Mouse (Mus musculus) MEL (cell line): ENCODE data around the gene Ascc3. TPM values are rescaled to one million over a fixed set of nuclear protein-coding genes. Genes with fewer than 3 reads are reported as not detected.

Experiments
- DNase-seq: peaks from one replicate; pipeline ENCODE4 v3.0.0; 2011; ENCODE audit warnings: low read depth, low spot score
- H3K27ac ChIP-seq: 2 replicates; pipeline ENCODE4 v1.5.1; 2012; ENCODE audit warnings: low read depth, mild to moderate bottlenecking, control low read depth, low read length, moderate library complexity; ENCODE audit not compliant: control insufficient read depth
- H3K27me3 ChIP-seq, 2 experiments: fragments of 150-350 bp in 1 of 2; sonication (generic) in 1 of 2; 2 replicates each; pipeline ENCODE4 v1.6.1; 2012; ENCODE audit warnings: low read length in 2 of 2, mild to moderate bottlenecking in 2 of 2, improper control_type of control experiment in 1 of 2, moderate library complexity in 1 of 2; ENCODE audit not compliant: insufficient read depth in 2 of 2, control insufficient read depth in 1 of 2
- H3K36me3 ChIP-seq, 2 experiments: 2 replicates each; pipeline ENCODE4 v1.6.1; 2012 to 2014; ENCODE audit warnings: low read length in 2 of 2, improper control_type of control experiment in 1 of 2, inconsistent platforms in 1 of 2, mild to moderate bottlenecking in 1 of 2; ENCODE audit not compliant: insufficient read depth in 2 of 2, control insufficient read depth in 1 of 2
- H3K4me1 ChIP-seq, 2 experiments: fragments of 150-350 bp in 1 of 2; sonication (generic) in 1 of 2; 2 replicates each; pipeline ENCODE4 v1.6.1; 2012; ENCODE audit warnings: low read length in 2 of 2, improper control_type of control experiment in 1 of 2, mild to moderate bottlenecking in 1 of 2; ENCODE audit not compliant: insufficient read depth in 2 of 2, control insufficient read depth in 1 of 2
- H3K4me3 ChIP-seq, 2 experiments: fragments of 150-350 bp in 1 of 2; sonication (generic) in 1 of 2; 2 replicates each; pipeline ENCODE4 v1.5.1; 2012; ENCODE audit warnings: low read depth in 2 of 2, low read length in 2 of 2, mild to moderate bottlenecking in 2 of 2, moderate library complexity in 2 of 2, control low read depth in 1 of 2, improper control_type of control experiment in 1 of 2; ENCODE audit not compliant: control insufficient read depth in 1 of 2, insufficient read depth in 1 of 2
- H3K79me2 ChIP-seq: 2 replicates; pipeline ENCODE4 v1.6.1; 2012; ENCODE audit warnings: mild to moderate bottlenecking, low read length, moderate library complexity; ENCODE audit not compliant: control insufficient read depth, poor library complexity, insufficient read depth
- H3K9ac ChIP-seq: 2 replicates; pipeline ENCODE4 v1.6.1; 2012; ENCODE audit warnings: low read depth, mild to moderate bottlenecking, control low read depth, low read length, moderate library complexity; ENCODE audit not compliant: control insufficient read depth, poor library complexity, severe bottlenecking
- H3K9me3 ChIP-seq: fragments of 150-350 bp; sonication (generic); replicated peaks from 2 replicates; pipeline ENCODE4 v1.6.1; 2012; ENCODE audit warnings: mild to moderate bottlenecking, low read length, improper control_type of control experiment, moderate library complexity; ENCODE audit not compliant: insufficient read depth
- CHD1 ChIP-seq: IDR thresholded peaks from 2 replicates; pipeline ENCODE4 v1.6.1; 2012; ENCODE audit warnings: low read depth, mild to moderate bottlenecking, inconsistent platforms, low read length, improper control_type of control experiment
- ELF1 ChIP-seq: IDR thresholded peaks from 2 replicates; pipeline ENCODE4 v1.6.1; 2014; ENCODE audit warnings: low read depth, mild to moderate bottlenecking, inconsistent platforms, low read length, improper control_type of control experiment, moderate library complexity
- EP300 ChIP-seq, 2 experiments: IDR thresholded peaks; 2 replicates each; pipeline ENCODE4 v1.6.1; 2011; ENCODE audit warnings: improper control_type of control experiment in 2 of 2, low read length in 2 of 2, low read depth in 1 of 2, mild to moderate bottlenecking in 1 of 2
- ETS1 ChIP-seq: IDR thresholded peaks from 2 replicates; pipeline ENCODE4 v1.6.1; 2012; ENCODE audit warnings: low read depth, mild to moderate bottlenecking, inconsistent platforms, low read length, improper control_type of control experiment, moderate library complexity
- GATA1 ChIP-seq: IDR thresholded peaks from 2 replicates; pipeline ENCODE4 v1.6.1; 2011; ENCODE audit warnings: low read depth, low read length, improper control_type of control experiment
- HCFC1 ChIP-seq: IDR thresholded peaks from 2 replicates; pipeline ENCODE4 v1.6.1; 2012; ENCODE audit warnings: low read depth, mild to moderate bottlenecking, inconsistent platforms, low read length, improper control_type of control experiment, moderate library complexity
- MAFK ChIP-seq: IDR thresholded peaks from 2 replicates; pipeline ENCODE4 v1.6.1; 2011; ENCODE audit warnings: low read depth, mild to moderate bottlenecking, low read length, improper control_type of control experiment, borderline replicate concordance
- MAX ChIP-seq: IDR thresholded peaks from 2 replicates; pipeline ENCODE4 v1.6.1; 2011; ENCODE audit warnings: low read length, improper control_type of control experiment
- MEF2A ChIP-seq: IDR thresholded peaks from 2 replicates; pipeline ENCODE4 v1.6.1; 2014; ENCODE audit warnings: low read depth, mild to moderate bottlenecking, inconsistent platforms, low read length, improper control_type of control experiment; ENCODE audit not compliant: poor library complexity, insufficient replicate concordance, severe bottlenecking; ENCODE audit errors: extremely low read depth
- MXI1 ChIP-seq: IDR thresholded peaks from 2 replicates; pipeline ENCODE4 v1.6.1; 2011; ENCODE audit warnings: mild to moderate bottlenecking, low read depth, low read length, improper control_type of control experiment
- MYB ChIP-seq: IDR thresholded peaks from 2 replicates; pipeline ENCODE4 v1.6.1; 2011; ENCODE audit warnings: mild to moderate bottlenecking, low read depth, low read length, improper control_type of control experiment
- NELFE ChIP-seq: IDR thresholded peaks from 2 replicates; pipeline ENCODE4 v1.6.1; 2011; ENCODE audit warnings: low read depth, low read length, improper control_type of control experiment
- NRF1 ChIP-seq: IDR thresholded peaks from 2 replicates; pipeline ENCODE4 v1.6.1; 2014; ENCODE audit warnings: low read depth, mild to moderate bottlenecking, inconsistent platforms, low read length, improper control_type of control experiment, moderate library complexity; ENCODE audit not compliant: poor library complexity, insufficient read depth, severe bottlenecking
- POLR2AphosphoS2 ChIP-seq: IDR thresholded peaks from 2 replicates; pipeline ENCODE4 v1.6.1; 2011; ENCODE audit warnings: low read length, improper control_type of control experiment
- POLR2AphosphoS5 ChIP-seq: IDR thresholded peaks from 2 replicates; pipeline ENCODE4 v1.6.1; 2012; ENCODE audit warnings: low read depth, borderline replicate concordance, mild to moderate bottlenecking, inconsistent platforms, low read length, moderate library complexity, mixed read lengths
- TBP ChIP-seq: IDR thresholded peaks from 2 replicates; pipeline ENCODE4 v1.8.0; 2011; ENCODE audit warnings: low read depth, low read length, improper control_type of control experiment
- UBTF ChIP-seq: IDR thresholded peaks from 2 replicates; pipeline ENCODE4 v1.6.1; 2012; ENCODE audit warnings: low read depth, mild to moderate bottlenecking, inconsistent platforms, low read length, improper control_type of control experiment, moderate library complexity, borderline replicate concordance; ENCODE audit not compliant: insufficient read depth
- USF1 ChIP-seq: IDR thresholded peaks from 2 replicates; pipeline ENCODE4 v1.6.1; 2014; ENCODE audit warnings: low read depth, mild to moderate bottlenecking, inconsistent platforms, low read length, improper control_type of control experiment, moderate library complexity
- USF2 ChIP-seq, 2 experiments: IDR thresholded peaks; 2 replicates each; pipeline ENCODE4 v1.6.1; 2011 to 2012; ENCODE audit warnings: improper control_type of control experiment in 2 of 2, low read length in 2 of 2, borderline replicate concordance in 1 of 2, inconsistent platforms in 1 of 2, low read depth in 1 of 2, mild to moderate bottlenecking in 1 of 2; ENCODE audit not compliant: insufficient read depth in 1 of 2
- polyA plus RNA-seq, 2 experiments: library from polyadenylated mRNA; stranded (reverse) in 1 of 2; unstranded in 1 of 2; fragments of >175 nt in 1 of 2; fragments of >200 nt in 1 of 2; gene quantifications; 2 replicates each; pipeline versions ENCODE4 v1.2.1 to v1.2.4; 2012; ENCODE audit warnings: low replicate concordance in 2 of 2, low read depth in 1 of 2; ENCODE audit not compliant: insufficient read length in 2 of 2, insufficient read depth in 1 of 2, missing spikeins in 1 of 2
- total RNA-seq: library from RNA; depleted of rRNA; stranded (reverse); fragments of 300-350 nt; gene quantifications from 2 replicates; pipeline ENCODE4 v1.2.3, GENCODE M21; 2012

Ascc3 gene
- total and polyA plus RNA-seq, 3 experiments = 22.6 to 131 (median 24.3) TPM

DNA sequence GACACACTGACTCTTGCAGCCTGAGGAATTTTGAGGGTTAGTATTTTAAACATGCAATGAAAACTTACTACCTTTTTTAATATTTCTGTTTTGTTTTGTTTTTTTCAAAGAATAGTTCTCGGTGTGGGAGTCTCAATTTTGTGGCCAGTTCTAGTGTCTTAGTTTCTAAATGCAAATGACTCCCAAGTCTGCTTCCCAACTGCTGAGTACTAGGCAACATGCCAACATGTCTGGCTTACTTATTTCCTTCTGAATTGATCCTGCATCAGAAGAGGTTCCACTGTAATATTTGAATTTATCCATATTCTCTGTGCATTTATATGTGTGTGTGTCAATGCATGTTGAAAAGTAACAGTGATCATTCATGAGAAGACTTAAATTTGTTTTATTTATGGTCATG is 119.3 kb downstream of the Ascc3 start:
- H3K27ac ChIP-seq = no peak overlapping the region
- no peak for TF ChIP-seq GATA1
- no peak for TF ChIP-seq MYB
- TF ChIP-seq POLR2AphosphoS2 = no peak
- no peak for TF ChIP-seq EP300 (IDR thresholded peaks at IDR 0.05; ENCODE audit: low read depth in 1 of 2, low read length in 2 of 2)
- no peak for TF ChIP-seq MEF2A
- TF ChIP-seq MAX = no peak
- TF ChIP-seq NRF1 = no peak
- no peak for TF ChIP-seq POLR2AphosphoS5
- TF ChIP-seq NELFE = no peak
- TF ChIP-seq CHD1 = no peak
- no peak for TF ChIP-seq USF2 (IDR thresholded peaks at IDR 0.05; ENCODE audit: borderline replicate concordance in 1 of 2, insufficient read depth in 1 of 2, low read depth in 1 of 2, low read length in 2 of 2)
- no peak overlapping the region for H3K4me3 ChIP-seq
- DNase-seq = no peak
- H3K9me3 ChIP-seq = no peaks in the 10 kb centered on the region
- no peaks in the 10 kb centered on the region for H3K4me1 ChIP-seq
- H3K36me3 ChIP-seq = peaks cover 0 to 3% of the 10 kb centered on the region in 2 experiments; a peak in 2 of 4 replicates
- no peaks in the 10 kb centered on the region for H3K27me3 ChIP-seq
- H3K79me2 ChIP-seq = no peaks in the 10 kb centered on the region
- no peak overlapping the region for H3K9ac ChIP-seq

DNA sequence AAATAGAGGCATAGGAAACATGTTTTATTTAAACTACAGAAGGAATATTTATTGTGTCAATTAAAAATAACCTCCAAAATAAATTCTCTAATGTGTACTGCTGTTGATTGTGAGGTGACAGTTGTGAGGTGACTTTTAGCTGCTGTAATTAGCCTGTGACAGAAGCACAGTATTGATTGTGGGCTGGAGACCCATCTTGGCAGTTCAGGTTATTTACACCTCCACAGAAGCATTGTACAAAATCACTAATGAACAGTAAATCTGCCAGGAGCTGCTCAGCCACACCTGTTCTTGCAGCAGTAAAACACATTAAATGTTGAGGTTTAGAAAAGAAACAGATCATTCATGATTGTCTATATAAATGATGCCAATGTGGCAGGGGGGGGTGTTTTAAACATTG is 141.0 kb downstream of the Ascc3 start:
- Histone ChIP-seq H3K9me3 (no peaks in the 10 kb centered on the region), H3K27me3 (no peaks in the 10 kb centered on the region), H3K4me3 (no peak overlapping the region), H3K27ac (no peak overlapping the region), H3K4me1 (no peaks in the 10 kb centered on the region), H3K9ac (no peak overlapping the region), H3K36me3 (peaks cover 0 to 36% of the 10 kb centered on the region in 2 experiments; a peak in 2 of 4 replicates), H3K79me2 (no peaks in the 10 kb centered on the region)
- no peak for DNase-seq
- TF ChIP-seq ELF1 = no peak
- TF ChIP-seq MXI1 = no peak
- TF ChIP-seq HCFC1 = no peak
- TF ChIP-seq ETS1 = no peak
- TF ChIP-seq UBTF = no peak
- no peak for TF ChIP-seq MAFK
- no peak for TF ChIP-seq NRF1
- TF ChIP-seq TBP = no peak
- no peak for TF ChIP-seq USF1
- no peak for TF ChIP-seq EP300 (IDR thresholded peaks at IDR 0.05; ENCODE audit: low read depth in 1 of 2, low read length in 2 of 2)
